Mouse (Mus musculus) layer of hippocampus, adult 2 months (tissue): ENCODE results near the gene Zhx3. TPM values are rescaled to one million over a fixed set of nuclear protein-coding genes. Genes with fewer than 3 reads are reported as not detected.

Experiments
- DNase-seq, 2 experiments: peaks; one replicate each; pipeline ENCODE4 v3.0.0; 2022; ENCODE audit warnings: low spot score in 2 of 2
- H3K27ac ChIP-seq: fragments of 200-600 bp; 2 replicates; pipeline ENCODE4 v1.8.1; 2022
- H3K4me3 ChIP-seq: fragments of 200-600 bp; 2 replicates; pipeline ENCODE4 v1.8.1; 2022; ENCODE audit warnings: mild to moderate bottlenecking
- CTCF ChIP-seq: fragments of 200-600 bp; conservative IDR thresholded peaks from 2 replicates; pipeline ENCODE4 v1.8.1; 2022; ENCODE audit warnings: antibody characterized with exemption, mild to moderate bottlenecking, moderate library complexity
- total RNA-seq, 2 experiments: library from RNA; stranded (reverse); gene quantifications; 2 replicates each; pipeline ENCODE4 v1.2.3; 2021

The Zhx3 gene
- total RNA-seq, 2 experiments from 2014 or later = 111 to 116 TPM

GRCm38 (mm10) chr2:160760433-160761184 lies 112.2 kb downstream of the Zhx3 start:
- TF ChIP-seq CTCF = peak; percentile 96
- Histone ChIP-seq H3K4me3 (no peak overlapping the region), H3K27ac (peak overlapping the region; percentile 43; the same call in 1 of the 2 replicates)
- peak; percentile 46 to 74 for DNase-seq

- TF ChIP-seq CTCF = no peak
- no peak overlapping the region for H3K27ac ChIP-seq
- no peak overlapping the region for H3K4me3 ChIP-seq
- no peak for DNase-seq
These were observed 116.1 kb downstream of the Zhx3 start for GRCm38 (mm10) chr2:160756583-160757203.

DNA sequence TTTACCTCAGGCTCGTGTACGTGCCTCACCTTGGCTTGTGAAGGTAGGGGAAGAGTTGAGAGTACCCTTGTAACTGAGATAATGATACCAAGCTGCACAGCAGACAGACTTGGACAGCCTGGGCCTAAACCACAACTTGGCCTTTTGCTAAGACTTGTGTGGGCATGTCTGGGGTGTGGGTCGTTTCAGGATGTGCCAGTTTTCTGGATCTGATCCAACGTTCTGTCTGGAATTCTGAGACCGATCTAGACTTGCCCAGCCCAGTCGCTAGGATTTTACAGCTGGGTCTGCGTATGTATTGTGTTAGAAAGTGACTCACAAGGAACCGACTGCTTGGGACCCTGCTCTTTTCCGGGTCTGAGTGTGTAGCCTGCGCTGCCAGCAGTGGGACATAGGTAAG lies 125.7 kb downstream of the Zhx3 start:
- TF ChIP-seq CTCF = no peak
- peak overlapping the region; percentile 3; the same call in 1 of the 2 replicates for H3K27ac ChIP-seq
- no peak for DNase-seq

DNA sequence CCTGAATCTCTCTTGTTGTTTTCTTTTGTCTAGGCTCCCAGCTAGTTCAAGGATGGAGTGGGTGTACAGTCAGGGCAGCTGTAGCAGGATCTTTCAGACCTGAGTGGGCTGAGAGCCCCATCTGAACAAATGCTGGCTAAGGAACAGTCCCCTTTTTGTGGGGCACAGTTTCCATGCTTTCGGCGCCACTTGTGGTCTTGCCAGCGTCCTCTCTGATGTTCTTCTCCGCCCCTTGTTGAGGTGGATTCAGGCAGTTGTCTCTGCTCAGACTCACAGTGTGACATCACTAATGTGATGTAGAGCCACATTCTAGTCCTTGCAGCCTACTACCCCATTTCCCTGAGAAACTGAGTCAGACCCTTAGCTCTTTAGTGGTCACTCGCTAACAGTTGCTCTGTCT lies 126.2 kb downstream of the Zhx3 start:
- peak overlapping the region; percentile 4; the same call in 1 of the 2 replicates for H3K27ac ChIP-seq
- H3K4me3 ChIP-seq = no peak overlapping the region
- no peak for DNase-seq
- no peak for TF ChIP-seq CTCF

More for the DNA sequence above, 125.7 kb downstream of the Zhx3 start:
- no peak overlapping the region for H3K4me3 ChIP-seq

GRCm38 (mm10) chr2:160745497-160745896 lies 127.3 kb downstream of the Zhx3 start:
- TF ChIP-seq CTCF = no peak
- DNase-seq = no peak
- peak overlapping the region; percentile 53; the same call in 1 of the 2 replicates for H3K27ac ChIP-seq
- no peak overlapping the region for H3K4me3 ChIP-seq

GRCm38 (mm10) chr2:160744823-160745210 lies 128.0 kb downstream of the Zhx3 start:
- no peak for TF ChIP-seq CTCF
- DNase-seq = no peak
- no peak overlapping the region for H3K4me3 ChIP-seq
- peak overlapping the region; percentile 53; the same call in 1 of the 2 replicates for H3K27ac ChIP-seq

- no peak overlapping the region for H3K4me3 ChIP-seq
- TF ChIP-seq CTCF = peak; percentile 85
- peak in 1 of 2 experiments; percentile 63 for DNase-seq
- peak overlapping the region; percentile 53; the same call in 1 of the 2 replicates for H3K27ac ChIP-seq
These were observed 128.6 kb downstream of the Zhx3 start for GRCm38 (mm10) chr2:160744040-160744822.

GRCm38 (mm10) chr2:160742161-160742609 lies 130.6 kb downstream of the Zhx3 start:
- peak overlapping the region; percentile 70 for H3K27ac ChIP-seq
- H3K4me3 ChIP-seq = no peak overlapping the region
- no peak for DNase-seq
- TF ChIP-seq CTCF = no peak

- H3K27ac ChIP-seq = peak overlapping the region; percentile 70
- no peak for DNase-seq
- TF ChIP-seq CTCF = no peak
These were observed 131.2 kb downstream of the Zhx3 start for GRCm38 (mm10) chr2:160741580-160741979.

GRCm38 (mm10) chr2:160740521-160741156 lies 132.2 kb downstream of the Zhx3 start:
- Histone ChIP-seq H3K27ac (peak overlapping the region; percentile 70), H3K4me3 (no peak overlapping the region)
- DNase-seq = no peak
- no peak for TF ChIP-seq CTCF

More at GRCm38 (mm10) chr2:160741580-160741979, 131.2 kb downstream of the Zhx3 start:
- H3K4me3 ChIP-seq = no peak overlapping the region

DNA sequence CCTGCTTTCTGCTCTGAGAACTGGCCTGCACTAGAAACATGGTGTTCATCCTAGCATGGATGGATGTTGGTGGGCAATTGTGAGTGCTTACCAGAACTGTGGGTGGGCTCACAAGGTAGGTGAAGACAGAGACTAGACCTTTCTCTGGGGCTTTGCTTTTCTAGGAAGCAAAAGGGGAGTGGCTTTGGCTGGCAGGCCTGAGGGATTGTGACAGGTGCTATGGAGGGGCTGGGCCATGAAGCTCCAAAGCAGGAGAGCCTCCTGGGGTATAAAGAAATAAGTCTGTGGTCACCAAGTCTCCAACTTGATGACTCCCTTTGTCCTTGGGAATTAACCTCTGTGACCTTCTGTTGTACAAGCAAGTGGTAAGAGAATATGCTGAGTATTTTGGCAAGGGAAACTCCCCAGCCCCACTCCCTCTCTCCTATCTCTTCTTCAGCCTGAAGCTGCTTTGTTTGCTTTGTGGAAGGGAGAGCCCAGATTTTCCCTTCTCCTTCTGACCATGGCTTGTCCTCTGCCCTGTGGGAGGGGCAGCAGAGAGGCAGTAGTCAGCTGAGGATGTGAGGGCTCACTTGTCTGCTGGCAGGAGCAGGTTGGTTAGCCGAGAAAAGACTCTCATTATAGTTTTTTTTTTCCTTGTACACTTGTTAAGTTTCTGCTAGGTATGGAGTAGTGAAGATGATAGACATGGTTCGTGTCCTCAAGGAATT lies 133.0 kb downstream of the Zhx3 start:
- no peak for TF ChIP-seq CTCF
- no peak for DNase-seq
- H3K27ac ChIP-seq = peak overlapping the region; percentile 70
- no peak overlapping the region for H3K4me3 ChIP-seq

- Histone ChIP-seq H3K4me3 (no peak overlapping the region), H3K27ac (peak overlapping the region; percentile 70; the same call in 1 of the 2 replicates)
- TF ChIP-seq CTCF = no peak
- DNase-seq = no peak
These were observed 134.4 kb downstream of the Zhx3 start for GRCm38 (mm10) chr2:160738354-160738753.
